Mouse (Mus musculus): ENCODE results near the gene Psmd5. TPM values are rescaled to one million over a fixed set of nuclear protein-coding genes. Genes with fewer than 3 reads are reported as not detected.
"Not testable (repeated sequence)": the region's sequence is repeated elsewhere in the genome, so short reads cannot be mapped to it uniquely, and the experiment has no call there.

Gene Psmd5
- polyA plus RNA-seq, 1 experiment from 2014 or later, result 45.4 TPM

DNA sequence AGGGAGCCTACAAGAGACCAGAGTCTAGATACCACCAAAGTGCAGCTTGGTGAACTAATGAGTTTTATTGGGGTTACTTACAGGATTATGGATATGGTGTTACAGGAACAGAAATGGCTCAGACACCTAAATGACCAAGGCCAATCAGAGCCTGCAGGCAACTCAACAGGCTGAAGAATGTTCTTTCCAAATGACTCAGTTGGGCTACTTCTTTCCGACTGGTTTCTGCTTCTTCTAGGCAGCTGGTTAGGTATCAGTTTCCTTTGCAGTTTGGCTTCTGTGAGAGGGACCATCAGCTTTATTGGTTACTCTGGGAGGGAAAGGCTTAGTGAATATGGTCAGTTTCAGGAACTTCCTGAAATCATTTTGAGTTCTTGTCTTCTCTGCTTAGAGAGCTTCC, 27.1 kb downstream of the Psmd5 start:
- Histone ChIP-seq H3K4me2 (no peak overlapping the region), H3K4me1 (replicated peaks) (no peaks in the 10 kb centered on the region), H3K4me3 (no peak overlapping the region), H3K36me3 (peaks cover 12% of the 10 kb centered on the region), H3K27ac (no peak overlapping the region), H3K9me3 (replicated peaks) (no peaks in the 10 kb centered on the region), H3K9ac (no peak overlapping the region), H3K27me3 (no peaks in the 10 kb centered on the region)
- no peak for ATAC-seq (replicated peaks; ENCODE audit: insufficient number of reproducible peaks, insufficient read depth, low FRiP score, low read depth)
- 91% methylated on average over 1 of the region's 1 CpGs for WGBS

DNA sequence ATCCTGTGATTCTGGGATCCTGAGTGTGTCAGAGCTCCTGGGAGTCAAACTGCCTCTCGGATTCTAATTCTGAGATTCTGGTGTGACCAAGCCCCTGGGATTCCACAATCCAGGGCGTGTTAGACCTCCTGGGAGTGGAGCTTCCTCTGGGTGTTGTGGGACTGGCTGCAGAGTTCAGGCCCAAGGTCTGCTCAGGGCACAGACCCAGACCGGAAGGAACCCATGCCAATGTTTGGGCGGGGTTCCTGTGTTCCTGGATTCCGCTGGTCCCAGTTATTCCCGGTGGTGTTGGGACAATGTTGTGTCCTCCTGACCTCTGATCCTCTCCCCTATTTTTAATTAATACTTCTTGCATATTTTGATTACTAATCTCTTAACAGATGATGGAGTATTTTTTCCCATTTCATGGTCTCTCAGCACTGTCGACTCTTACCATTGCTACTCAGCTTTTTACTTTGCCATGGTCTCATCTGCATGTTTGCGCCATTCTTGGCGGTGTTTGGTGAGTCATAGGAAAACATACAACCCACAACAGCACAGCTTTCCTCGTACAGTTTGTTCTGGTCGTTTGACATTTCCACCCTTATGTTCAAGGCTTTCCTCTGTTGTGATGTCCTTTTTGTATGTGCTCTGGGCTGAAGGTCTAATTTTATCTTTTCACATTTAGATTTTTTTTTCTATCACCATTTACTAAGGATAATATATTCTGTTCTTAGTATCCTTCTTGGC, 31.4 kb downstream of the Psmd5 start:
- H3K4me2 ChIP-seq, result no peak overlapping the region
- no peak overlapping the region for H3K4me3 ChIP-seq
- H3K27me3 ChIP-seq, result no peaks in the 10 kb centered on the region
- H3K27ac ChIP-seq, result no peak overlapping the region
- no peak overlapping the region for H3K9ac ChIP-seq
- H3K36me3 ChIP-seq, result no peaks in the 10 kb centered on the region
- WGBS, result 70% methylated on average over 11 of the region's 11 CpGs
- no peak for ATAC-seq (replicated peaks; ENCODE audit: insufficient number of reproducible peaks, insufficient read depth, low FRiP score, low read depth)
- no peaks in the 10 kb centered on the region for H3K4me1 ChIP-seq (replicated peaks)
- H3K9me3 ChIP-seq (replicated peaks), result no peaks in the 10 kb centered on the region

DNA sequence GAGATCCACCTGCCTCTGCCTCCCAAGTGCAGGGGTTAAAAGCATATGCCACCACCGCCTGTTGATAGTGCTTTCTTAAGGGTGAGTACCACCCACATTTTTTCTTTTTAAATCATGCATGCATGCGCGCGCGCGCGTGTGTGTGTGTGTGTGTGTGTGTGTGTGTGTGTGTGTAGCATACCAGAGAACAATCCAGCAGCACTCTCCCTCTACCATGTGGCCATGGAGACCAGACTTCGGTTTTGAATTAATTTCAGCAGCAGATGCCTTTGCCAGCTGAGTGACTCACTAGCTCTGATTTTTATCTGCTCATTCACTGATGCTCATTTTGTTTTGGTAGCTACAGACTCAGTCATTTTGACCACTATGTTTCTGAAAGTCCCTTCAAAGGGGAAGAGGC, 33.1 kb downstream of the Psmd5 start:
- no peaks in the 10 kb centered on the region for H3K27me3 ChIP-seq
- WGBS, result 93% methylated on average over 8 of the region's 8 CpGs

DNA sequence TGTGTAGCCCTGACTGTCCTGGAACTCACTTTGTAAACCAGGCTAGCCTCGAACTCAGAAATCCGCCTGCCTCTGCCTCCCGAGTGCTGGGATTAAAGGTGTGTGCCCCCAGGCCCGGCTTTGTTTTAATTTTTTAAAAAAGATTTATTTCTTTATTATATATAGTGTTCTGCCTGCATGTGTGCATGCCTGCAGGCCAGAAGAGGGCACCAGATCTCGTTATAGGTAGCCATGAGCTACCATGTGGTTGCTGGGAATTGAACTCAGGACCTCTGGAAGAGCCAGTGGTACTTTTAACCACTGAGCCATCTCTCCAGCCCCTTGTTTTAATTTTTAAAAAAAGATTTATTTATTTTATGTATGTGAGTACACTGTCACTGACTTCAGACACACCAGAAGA, 34.6 kb downstream of the Psmd5 start:
- ATAC-seq (replicated peaks; ENCODE audit: insufficient number of reproducible peaks, insufficient read depth, low FRiP score, low read depth); H3K36me3 ChIP-seq; H3K27ac ChIP-seq; H3K4me1 ChIP-seq (replicated peaks); H3K4me2 ChIP-seq; H3K27me3 ChIP-seq; H3K9me3 ChIP-seq (replicated peaks); H3K4me3 ChIP-seq; H3K9ac ChIP-seq: not testable (repeated sequence)
- WGBS, result 77% methylated on average over 5 of the region's 5 CpGs

More for the DNA sequence above, 33.1 kb downstream of the Psmd5 start:
- Histone ChIP-seq H3K4me1 (replicated peaks) (no peaks in the 10 kb centered on the region), H3K36me3 (no peaks in the 10 kb centered on the region), H3K9me3 (replicated peaks) (no peaks in the 10 kb centered on the region), H3K9ac (no peak overlapping the region), H3K4me3 (no peak overlapping the region), H3K4me2 (no peak overlapping the region), H3K27ac (no peak overlapping the region)
- no peak for ATAC-seq (replicated peaks; ENCODE audit: insufficient number of reproducible peaks, insufficient read depth, low FRiP score, low read depth)

DNA sequence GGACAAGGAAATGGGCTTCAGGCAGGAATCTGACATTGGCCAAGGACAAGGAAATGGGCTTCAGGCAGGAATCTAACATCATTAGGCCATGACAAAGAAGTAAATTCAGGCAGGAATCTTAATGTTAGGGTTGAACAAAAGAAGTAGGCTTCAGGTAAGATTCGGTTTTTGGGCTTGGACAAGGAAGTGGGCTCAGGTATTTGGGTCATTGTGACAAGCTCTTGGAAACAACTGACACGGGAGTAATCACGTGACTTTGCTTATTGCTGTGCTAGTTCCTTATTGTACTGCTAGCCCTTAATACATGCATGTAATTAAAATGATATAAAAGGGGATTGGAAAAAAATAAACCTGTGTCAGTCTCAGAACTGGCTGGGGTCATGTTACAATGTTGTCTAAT, 39.1 kb downstream of the Psmd5 start:
- H3K27ac ChIP-seq, result no peak overlapping the region
- no peaks in the 10 kb centered on the region for H3K36me3 ChIP-seq
- H3K4me1 ChIP-seq (replicated peaks), result no peaks in the 10 kb centered on the region
- 71% methylated on average over 3 of the region's 3 CpGs for WGBS
- H3K4me3 ChIP-seq, result no peak overlapping the region
- ATAC-seq (replicated peaks; ENCODE audit: insufficient number of reproducible peaks, insufficient read depth, low FRiP score, low read depth), result no peak
- no peaks in the 10 kb centered on the region; the same call in 1 of the 2 replicates for H3K27me3 ChIP-seq
- no peak overlapping the region for H3K9ac ChIP-seq
- no peaks in the 10 kb centered on the region for H3K9me3 ChIP-seq (replicated peaks)
- no peak overlapping the region for H3K4me2 ChIP-seq

DNA sequence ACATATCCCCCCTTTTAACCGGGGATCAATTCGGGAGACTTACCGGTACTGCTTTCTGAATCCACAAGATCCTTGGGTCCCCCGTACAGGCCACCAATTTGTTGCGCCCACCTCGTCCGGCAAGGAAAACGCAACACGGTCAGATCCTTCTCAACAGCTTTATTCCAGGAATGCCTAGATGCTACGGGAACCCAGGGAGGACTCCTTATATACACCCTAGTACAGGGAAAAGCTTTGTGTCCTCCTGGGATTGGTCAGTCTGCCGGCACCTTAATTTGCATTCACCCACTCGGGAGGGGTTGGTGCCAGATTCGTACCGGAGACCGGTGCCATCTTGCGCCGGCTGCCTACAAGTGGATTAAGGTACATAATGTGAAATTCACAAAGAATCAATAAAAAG, 41.1 kb downstream of the Psmd5 start:
- H3K9ac ChIP-seq, result no peak overlapping the region
- no peak overlapping the region for H3K4me3 ChIP-seq
- H3K4me1 ChIP-seq (replicated peaks), result no peaks in the 10 kb centered on the region

DNA sequence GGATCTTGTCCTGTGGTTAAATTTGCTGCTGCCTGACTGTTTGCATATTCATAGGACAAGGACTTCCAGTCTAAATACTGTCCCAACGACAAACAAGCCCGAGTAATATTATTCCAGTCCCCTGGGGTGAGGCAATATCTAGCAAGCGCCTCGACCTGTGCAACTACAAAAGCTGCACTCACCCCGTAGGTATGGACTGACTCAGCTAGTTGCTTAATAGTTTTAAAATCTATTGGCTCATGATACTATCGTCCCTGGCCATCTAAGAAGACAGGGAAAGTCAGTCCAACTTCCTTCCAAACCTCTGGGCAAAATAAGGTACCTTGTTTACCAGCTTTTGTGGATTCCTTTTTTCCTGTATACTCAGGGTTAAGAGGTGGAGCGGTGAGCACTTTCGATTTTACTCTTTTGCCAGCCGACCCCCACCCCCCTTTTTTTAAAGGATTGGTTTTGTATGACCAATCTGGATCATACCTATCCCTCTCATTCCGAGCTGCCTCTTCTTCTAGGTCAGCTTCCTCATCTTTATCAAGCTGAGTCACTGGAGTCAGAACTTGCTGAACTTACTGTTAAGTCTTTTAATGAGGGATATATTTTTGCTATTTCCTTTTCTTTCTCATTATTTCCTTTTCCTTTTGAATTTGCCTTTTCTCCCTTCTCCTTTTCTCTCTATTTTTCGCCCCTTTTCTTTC, 41.9 kb downstream of the Psmd5 start, which contains the start of gene Gm34653:
Gene Gm34653 (plus strand): TSS at position 242 of the 692 bp plus-strand sequence.
- not testable (repeated sequence) for H3K4me2 ChIP-seq; H3K4me1 ChIP-seq (replicated peaks); H3K27me3 ChIP-seq; H3K27ac ChIP-seq; H3K9ac ChIP-seq; H3K4me3 ChIP-seq; H3K36me3 ChIP-seq; ATAC-seq (replicated peaks; ENCODE audit: insufficient number of reproducible peaks, insufficient read depth, low FRiP score, low read depth); H3K9me3 ChIP-seq (replicated peaks)
- 62% methylated on average over 11 of the region's 11 CpGs for WGBS

More for the DNA sequence above, 41.1 kb downstream of the Psmd5 start:
- no peak for ATAC-seq (replicated peaks; ENCODE audit: insufficient number of reproducible peaks, insufficient read depth, low FRiP score, low read depth)
- Histone ChIP-seq H3K36me3 (no peaks in the 10 kb centered on the region), H3K4me2 (no peak overlapping the region), H3K9me3 (replicated peaks) (no peaks in the 10 kb centered on the region), H3K27me3 (no peaks in the 10 kb centered on the region; the same call in 1 of the 2 replicates), H3K27ac (no peak overlapping the region)
- 78% methylated on average over 17 of the region's 17 CpGs for WGBS

DNA sequence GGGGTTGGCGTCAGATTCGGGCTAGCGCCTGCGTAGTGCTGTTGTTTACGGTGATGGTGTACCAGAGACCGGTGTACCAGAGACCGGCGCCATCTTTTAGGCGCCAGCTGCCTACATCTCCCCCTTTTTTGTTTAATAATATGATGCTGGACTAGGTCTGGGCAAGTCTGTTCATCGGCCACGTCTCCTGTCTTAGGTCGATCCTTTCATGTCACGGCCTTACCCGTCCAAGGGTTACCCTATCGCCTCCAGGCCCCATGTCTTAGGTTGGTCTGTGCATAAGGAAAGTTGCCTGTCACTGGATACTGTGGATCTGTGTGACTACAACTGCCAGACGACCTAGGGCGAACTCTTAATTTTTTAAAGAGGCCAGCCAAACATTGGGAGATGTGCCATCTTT, 44.7 kb downstream of the Psmd5 start:
- not testable (repeated sequence) for H3K36me3 ChIP-seq; H3K4me3 ChIP-seq; H3K9ac ChIP-seq; H3K9me3 ChIP-seq (replicated peaks); ATAC-seq (replicated peaks; ENCODE audit: insufficient number of reproducible peaks, insufficient read depth, low FRiP score, low read depth); H3K4me2 ChIP-seq; H3K27ac ChIP-seq; H3K4me1 ChIP-seq (replicated peaks); H3K27me3 ChIP-seq
- WGBS, result 89% methylated on average over 17 of the region's 17 CpGs

DNA sequence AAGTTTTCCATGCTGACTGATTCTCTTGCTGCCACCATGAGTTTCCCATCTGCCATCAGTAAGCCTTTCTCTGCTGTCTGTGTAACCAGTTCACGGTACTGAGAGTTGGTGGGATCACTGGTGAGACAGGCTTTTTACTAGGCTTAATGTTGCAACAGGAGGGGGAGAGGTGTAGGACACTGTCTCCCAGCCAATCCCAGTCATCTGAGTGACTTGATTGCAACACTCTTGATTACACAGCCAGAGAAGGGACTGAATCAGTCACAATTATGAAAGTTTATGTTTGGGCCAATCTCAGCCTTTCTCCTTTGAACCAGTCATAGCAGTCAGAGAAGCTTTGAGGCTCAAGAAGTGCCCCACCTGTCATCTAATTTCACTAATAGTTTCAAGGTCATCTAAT, 46.7 kb downstream of the Psmd5 start:
- Histone ChIP-seq H3K9me3 (replicated peaks) (no peaks in the 10 kb centered on the region), H3K4me2 (no peak overlapping the region), H3K4me3 (no peak overlapping the region), H3K36me3 (no peaks in the 10 kb centered on the region), H3K27ac (no peak overlapping the region), H3K4me1 (replicated peaks) (peaks cover 21% of the 10 kb centered on the region), H3K9ac (no peak overlapping the region), H3K27me3 (0 out of 2 replicates have a peak, but pooled peaks cover 4% of the 10 kb centered on the region)
- 79% methylated on average over 1 of the region's 1 CpGs for WGBS
- ATAC-seq (replicated peaks; ENCODE audit: insufficient number of reproducible peaks, insufficient read depth, low FRiP score, low read depth), result no peak

DNA sequence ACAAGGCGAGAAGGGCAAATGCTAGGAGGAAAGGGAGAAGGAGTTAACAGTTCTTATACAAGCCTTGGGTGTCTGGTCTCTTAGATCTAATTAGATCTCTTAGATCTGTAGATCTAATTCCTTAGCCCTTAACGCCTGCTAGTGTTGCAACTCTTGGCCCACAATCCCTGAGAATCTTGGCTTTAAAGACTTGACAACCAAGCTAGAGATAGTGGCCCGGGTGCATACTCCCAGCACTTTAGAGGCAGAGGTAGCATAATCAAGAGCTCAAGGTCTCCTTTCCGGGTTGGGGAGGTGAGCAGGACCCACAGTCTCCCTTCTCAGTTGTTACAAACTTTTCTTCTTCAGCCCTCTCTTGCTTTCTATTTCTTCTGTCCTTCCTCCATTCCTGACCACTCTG, 47.2 kb downstream of the Psmd5 start:
- 86% methylated on average over 4 of the region's 4 CpGs for WGBS
- 0 out of 2 replicates have a peak, but pooled peaks cover 4% of the 10 kb centered on the region for H3K27me3 ChIP-seq
- no peaks in the 10 kb centered on the region for H3K9me3 ChIP-seq (replicated peaks)
- no peak for ATAC-seq (replicated peaks; ENCODE audit: insufficient number of reproducible peaks, insufficient read depth, low FRiP score, low read depth)
- H3K4me1 ChIP-seq (replicated peaks), result peaks cover 21% of the 10 kb centered on the region
- H3K27ac ChIP-seq, result no peak overlapping the region
- H3K9ac ChIP-seq, result no peak overlapping the region
- H3K4me2 ChIP-seq, result no peak overlapping the region
- no peak overlapping the region for H3K4me3 ChIP-seq
- 0 out of 2 replicates have a peak, but pooled peaks cover 2% of the 10 kb centered on the region for H3K36me3 ChIP-seq

DNA sequence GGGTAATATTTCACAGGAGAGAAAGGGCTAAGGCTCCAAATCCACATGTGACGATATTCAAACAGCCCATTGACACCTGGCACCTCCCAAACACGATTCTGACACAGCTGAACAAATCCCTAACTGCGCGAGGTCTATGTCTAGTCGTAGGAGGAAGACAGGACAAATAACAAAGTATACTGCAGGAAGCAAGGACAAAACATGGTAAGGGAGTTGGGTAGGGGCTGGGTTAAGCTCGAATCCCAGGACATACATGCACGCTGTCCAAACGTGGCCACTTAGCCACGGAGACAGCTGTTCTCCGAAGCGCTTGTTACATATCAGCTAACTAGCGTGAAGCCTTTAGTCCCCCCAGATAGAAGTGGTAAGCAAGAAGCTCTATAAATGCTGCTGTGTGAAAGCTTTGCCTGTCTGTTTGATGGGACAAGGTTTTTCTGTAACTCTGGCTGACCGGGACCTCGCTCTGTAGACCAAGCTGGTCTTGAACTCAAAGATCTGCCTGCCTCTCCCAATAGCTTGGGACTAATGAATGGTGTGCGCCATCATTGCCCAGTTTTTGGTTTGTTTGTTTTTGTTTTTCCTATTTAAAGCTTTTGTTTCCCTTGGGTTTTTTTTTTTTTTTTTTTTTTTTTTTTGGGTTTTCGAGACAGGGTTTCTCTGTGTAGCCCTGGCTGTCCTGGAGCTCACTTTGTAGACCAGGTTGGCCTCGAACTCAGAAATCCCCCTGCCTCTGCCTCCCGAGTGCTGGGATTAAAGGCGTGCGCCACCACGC, 48.1 kb downstream of the Psmd5 start:
- Histone ChIP-seq H3K27me3 (0 out of 2 replicates have a peak, but pooled peaks cover 4% of the 10 kb centered on the region), H3K4me1 (replicated peaks) (peaks cover 21% of the 10 kb centered on the region), H3K9me3 (replicated peaks) (no peaks in the 10 kb centered on the region), H3K27ac (peak overlapping the region; percentile 88), H3K4me3 (peak overlapping the region; percentile 98), H3K4me2 (peak overlapping the region; percentile 72), H3K9ac (peak overlapping the region; percentile 45), H3K36me3 (0 out of 2 replicates have a peak, but pooled peaks cover 5% of the 10 kb centered on the region)
- WGBS, result 34% methylated on average over 20 of the region's 21 CpGs
- ATAC-seq (replicated peaks; ENCODE audit: insufficient number of reproducible peaks, insufficient read depth, low FRiP score, low read depth), result no peak
